Mouse (Mus musculus): ENCODE measurements around the gene Phospho2. TPM values are rescaled to one million over a fixed set of nuclear protein-coding genes. Genes with fewer than 3 reads are reported as not detected.

Phospho2 gene
- polyA plus RNA-seq, 1 experiment from 2014 or later: 20.3 TPM

DNA sequence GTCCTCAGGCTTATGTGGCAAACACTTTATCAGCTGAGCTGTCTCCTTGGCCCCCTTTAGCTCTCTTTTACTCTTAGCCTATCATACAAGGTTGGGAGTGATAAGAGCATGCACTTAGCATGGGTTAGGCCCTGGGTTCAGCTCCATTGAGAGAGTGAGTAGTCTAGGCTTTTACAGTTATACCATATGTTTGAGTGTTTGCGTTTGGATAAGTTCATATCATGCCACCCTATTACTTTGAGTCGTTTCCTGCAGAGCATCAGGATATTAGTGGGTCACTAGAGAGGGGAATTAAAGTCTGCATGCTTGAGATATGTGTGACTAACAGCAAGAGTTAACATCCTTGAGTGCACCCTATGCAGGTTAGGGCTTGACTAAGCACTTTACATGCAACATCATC is 40.3 kb downstream of the Phospho2 start:
- WGBS: 70% methylated on average over 2 of the region's 2 CpGs
- H3K4me3 ChIP-seq (ENCODE audit: low read depth, low read length): no peak overlapping the region
- ATAC-seq: no peak
- no peaks in the 10 kb centered on the region for H3K4me1 ChIP-seq (ENCODE audit: insufficient read depth, low read depth, low read length)
- H3K27me3 ChIP-seq (replicated peaks; ENCODE audit: insufficient read depth, low read length): no peaks in the 10 kb centered on the region
- no peak overlapping the region for H3K9ac ChIP-seq (replicated peaks; ENCODE audit: low read depth)
- no peaks in the 10 kb centered on the region for H3K36me3 ChIP-seq (ENCODE audit: insufficient read depth, low read length)
- no peak for TF ChIP-seq EP300 (IDR thresholded peaks at IDR 0.05)
- no peak for TF ChIP-seq CTCF (IDR thresholded peaks at IDR 0.05)
- H3K27ac ChIP-seq (ENCODE audit: low read length): no peak overlapping the region
- no peaks in the 10 kb centered on the region for H3K9me3 ChIP-seq (ENCODE audit: low read length)
- no peak overlapping the region for H3K4me2 ChIP-seq (replicated peaks; ENCODE audit: low read depth, low read length)
- DNase-seq (ENCODE audit: low spot score): no peak

DNA sequence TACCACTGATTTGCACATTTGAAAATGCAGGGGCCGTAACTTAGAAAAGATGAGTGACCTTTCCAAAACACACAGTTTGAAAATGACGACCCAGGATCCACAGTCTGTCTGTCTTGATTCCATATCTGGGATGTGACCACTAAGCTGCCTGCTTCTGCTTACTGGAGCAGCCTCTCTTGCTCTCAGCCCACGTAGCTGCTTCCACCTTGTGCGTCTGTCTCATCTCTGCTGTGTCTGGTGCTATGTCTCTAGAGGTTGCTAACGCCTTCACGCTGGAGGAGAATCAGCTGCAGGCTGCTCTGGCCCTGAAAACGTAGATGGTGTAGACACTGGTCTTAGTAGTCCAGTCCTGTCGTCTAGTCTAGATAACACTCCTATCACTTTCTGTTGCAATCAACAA is 40.7 kb downstream of the Phospho2 start:
- Histone ChIP-seq H3K4me3 (ENCODE audit: low read depth, low read length) (no peak overlapping the region), H3K9me3 (ENCODE audit: low read length) (no peaks in the 10 kb centered on the region), H3K4me2 (replicated peaks; ENCODE audit: low read depth, low read length) (no peak overlapping the region), H3K27me3 (replicated peaks; ENCODE audit: insufficient read depth, low read length) (no peaks in the 10 kb centered on the region), H3K4me1 (ENCODE audit: insufficient read depth, low read depth, low read length) (no peaks in the 10 kb centered on the region), H3K36me3 (ENCODE audit: insufficient read depth, low read length) (no peaks in the 10 kb centered on the region), H3K9ac (replicated peaks; ENCODE audit: low read depth) (no peak overlapping the region), H3K27ac (ENCODE audit: low read length) (no peak overlapping the region)
- ATAC-seq (no peak), DNase-seq (ENCODE audit: low spot score) (no peak)
- 86% methylated on average over 8 of the region's 8 CpGs for WGBS
- TF ChIP-seq EP300 (IDR thresholded peaks at IDR 0.05) (no peak), CTCF (IDR thresholded peaks at IDR 0.05) (no peak)

DNA sequence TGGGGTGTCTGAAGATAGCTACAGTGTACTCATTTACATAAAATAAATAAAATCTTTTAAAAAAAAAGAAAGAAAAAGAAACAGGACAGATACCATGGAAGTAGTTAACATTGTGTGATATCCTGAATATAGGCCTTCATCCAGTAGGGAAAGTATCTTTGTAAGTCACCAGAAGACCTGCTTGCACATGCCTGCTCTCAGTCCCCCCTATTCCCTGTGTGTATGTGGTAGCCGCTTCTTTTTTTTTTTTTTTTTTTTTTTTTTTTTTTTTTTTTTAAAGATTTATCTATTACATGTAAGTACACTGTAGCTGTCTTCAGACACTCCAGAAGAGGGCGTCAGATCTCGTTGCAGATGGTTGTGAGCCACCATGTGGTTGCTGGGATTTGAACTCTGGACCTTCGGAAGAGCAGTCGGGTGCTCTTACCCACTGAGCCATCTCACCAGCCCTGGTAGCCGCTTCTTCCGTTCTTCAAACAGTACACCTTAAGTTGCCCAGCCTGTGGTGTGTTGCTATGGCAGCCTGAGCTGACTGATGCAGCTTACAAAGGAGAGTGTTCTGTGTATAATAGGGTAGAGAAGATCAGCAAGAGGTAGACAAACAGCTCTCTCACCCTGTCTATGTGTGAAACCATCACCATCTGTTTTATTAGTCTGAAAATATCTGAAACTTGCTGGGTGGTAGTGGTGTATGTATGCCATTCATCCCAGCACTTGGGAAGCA is 48.0 kb downstream of the Phospho2 start:
- Histone ChIP-seq H3K27ac (ENCODE audit: low read length) (no peak overlapping the region), H3K9me3 (ENCODE audit: low read length) (no peaks in the 10 kb centered on the region), H3K9ac (replicated peaks; ENCODE audit: low read depth) (no peak overlapping the region), H3K4me2 (replicated peaks; ENCODE audit: low read depth, low read length) (no peak overlapping the region), H3K27me3 (replicated peaks; ENCODE audit: insufficient read depth, low read length) (no peaks in the 10 kb centered on the region), H3K4me3 (ENCODE audit: low read depth, low read length) (no peak overlapping the region), H3K36me3 (ENCODE audit: insufficient read depth, low read length) (no peaks in the 10 kb centered on the region), H3K4me1 (ENCODE audit: insufficient read depth, low read depth, low read length) (no peaks in the 10 kb centered on the region)
- TF ChIP-seq EP300 (IDR thresholded peaks at IDR 0.05) (no peak), CTCF (IDR thresholded peaks at IDR 0.05) (no peak)
- DNase-seq (ENCODE audit: low spot score) (no peak), ATAC-seq (no peak)
- WGBS: 68% methylated on average over 7 of the region's 7 CpGs

DNA sequence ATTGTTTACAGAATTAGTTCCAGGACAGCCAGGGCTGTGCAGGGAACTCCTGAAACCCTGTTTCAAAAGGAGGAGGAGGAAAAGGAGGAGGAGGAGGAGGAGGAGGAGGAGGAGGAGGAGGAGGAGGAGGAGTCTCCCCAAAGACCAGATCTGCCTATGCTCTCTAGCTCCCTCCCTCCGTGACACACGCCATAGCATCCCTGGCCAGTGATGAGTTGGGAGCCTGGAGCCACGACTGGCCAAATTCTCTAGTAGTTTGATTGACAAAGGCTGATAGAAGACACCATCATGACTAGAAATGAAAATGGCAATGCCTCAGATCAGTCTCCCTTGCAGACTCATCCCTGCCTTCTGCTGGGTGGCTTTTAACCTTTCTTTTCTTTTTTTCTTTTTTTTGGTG is 48.6 kb downstream of the Phospho2 start:
- no peaks in the 10 kb centered on the region for H3K4me1 ChIP-seq (ENCODE audit: insufficient read depth, low read depth, low read length)
- WGBS: 45% methylated on average over 3 of the region's 3 CpGs
- H3K9ac ChIP-seq (replicated peaks; ENCODE audit: low read depth): no peak overlapping the region
- H3K9me3 ChIP-seq (ENCODE audit: low read length): no peaks in the 10 kb centered on the region
- no peak overlapping the region for H3K4me2 ChIP-seq (replicated peaks; ENCODE audit: low read depth, low read length)
- TF ChIP-seq EP300 (IDR thresholded peaks at IDR 0.05) (no peak), CTCF (IDR thresholded peaks at IDR 0.05) (no peak; the same call in 1 of the 2 replicates)
- no peak overlapping the region for H3K4me3 ChIP-seq (ENCODE audit: low read depth, low read length)
- no peaks in the 10 kb centered on the region for H3K36me3 ChIP-seq (ENCODE audit: insufficient read depth, low read length)
- no peaks in the 10 kb centered on the region for H3K27me3 ChIP-seq (replicated peaks; ENCODE audit: insufficient read depth, low read length)
- no peak overlapping the region for H3K27ac ChIP-seq (ENCODE audit: low read length)
- ATAC-seq: no peak
- DNase-seq (ENCODE audit: low spot score): no peak

DNA sequence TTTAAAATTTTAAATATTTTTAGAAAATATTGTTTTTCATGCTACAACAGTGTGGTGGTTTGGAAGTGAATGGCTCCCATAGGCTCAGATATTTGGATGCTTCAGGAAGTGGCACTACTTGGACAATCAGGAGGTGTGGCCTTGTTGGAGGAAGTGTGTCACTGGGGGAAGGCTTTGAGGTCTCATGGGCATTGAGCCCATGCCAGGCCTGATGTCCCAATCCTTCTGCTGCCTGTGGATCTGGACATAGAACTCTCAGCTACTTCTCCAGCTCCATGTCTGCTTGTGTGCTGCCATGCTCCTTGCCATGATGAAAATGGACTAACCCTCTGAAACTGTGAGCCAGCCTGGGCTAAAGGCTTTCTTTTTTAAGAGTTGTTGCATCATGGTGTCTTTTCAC is 49.3 kb downstream of the Phospho2 start:
- Histone ChIP-seq H3K36me3 (ENCODE audit: insufficient read depth, low read length) (no peaks in the 10 kb centered on the region), H3K4me3 (ENCODE audit: low read depth, low read length) (no peak overlapping the region), H3K9me3 (ENCODE audit: low read length) (no peaks in the 10 kb centered on the region), H3K4me2 (replicated peaks; ENCODE audit: low read depth, low read length) (no peak overlapping the region), H3K4me1 (ENCODE audit: insufficient read depth, low read depth, low read length) (no peaks in the 10 kb centered on the region), H3K27me3 (replicated peaks; ENCODE audit: insufficient read depth, low read length) (no peaks in the 10 kb centered on the region), H3K9ac (replicated peaks; ENCODE audit: low read depth) (no peak overlapping the region), H3K27ac (ENCODE audit: low read length) (no peak overlapping the region)
- no peak for ATAC-seq
- no peak for TF ChIP-seq EP300 (IDR thresholded peaks at IDR 0.05)
- TF ChIP-seq CTCF (IDR thresholded peaks at IDR 0.05): no peak
- peak; percentile 15 for DNase-seq (ENCODE audit: low spot score)

DNA sequence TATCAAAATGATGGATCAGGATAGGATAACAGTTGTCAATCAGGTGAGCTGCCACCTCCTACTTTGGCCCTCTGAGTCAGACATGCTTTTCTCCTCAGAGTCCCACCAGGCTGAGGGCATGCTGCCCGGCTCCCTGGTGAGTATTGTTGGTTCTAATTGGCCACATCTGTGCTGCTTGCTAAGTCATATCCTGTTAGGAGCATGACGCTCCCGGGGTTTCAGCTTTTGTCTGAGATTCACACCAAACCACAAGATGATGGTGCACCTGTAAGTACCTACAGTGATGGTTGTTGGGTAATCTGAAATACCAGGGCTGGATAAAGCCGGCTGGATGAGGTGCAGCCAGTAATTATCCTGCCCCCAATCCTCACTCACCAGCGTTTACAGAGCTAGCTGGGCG is 50.8 kb downstream of the Phospho2 start:
- ATAC-seq (no peak), DNase-seq (ENCODE audit: low spot score) (no peak)
- no peaks in the 10 kb centered on the region for H3K27me3 ChIP-seq (replicated peaks; ENCODE audit: insufficient read depth, low read length)
- H3K4me2 ChIP-seq (replicated peaks; ENCODE audit: low read depth, low read length): no peak overlapping the region
- H3K4me3 ChIP-seq (ENCODE audit: low read depth, low read length): no peak overlapping the region
- no peaks in the 10 kb centered on the region for H3K9me3 ChIP-seq (ENCODE audit: low read length)
- no peak overlapping the region for H3K27ac ChIP-seq (ENCODE audit: low read length)
- no peaks in the 10 kb centered on the region for H3K36me3 ChIP-seq (ENCODE audit: insufficient read depth, low read length)
- TF ChIP-seq CTCF (IDR thresholded peaks at IDR 0.05) (no peak), EP300 (IDR thresholded peaks at IDR 0.05) (no peak)
- WGBS: 34% methylated on average over 6 of the region's 6 CpGs
- H3K4me1 ChIP-seq (ENCODE audit: insufficient read depth, low read depth, low read length): no peaks in the 10 kb centered on the region
- H3K9ac ChIP-seq (replicated peaks; ENCODE audit: low read depth): no peak overlapping the region

DNA sequence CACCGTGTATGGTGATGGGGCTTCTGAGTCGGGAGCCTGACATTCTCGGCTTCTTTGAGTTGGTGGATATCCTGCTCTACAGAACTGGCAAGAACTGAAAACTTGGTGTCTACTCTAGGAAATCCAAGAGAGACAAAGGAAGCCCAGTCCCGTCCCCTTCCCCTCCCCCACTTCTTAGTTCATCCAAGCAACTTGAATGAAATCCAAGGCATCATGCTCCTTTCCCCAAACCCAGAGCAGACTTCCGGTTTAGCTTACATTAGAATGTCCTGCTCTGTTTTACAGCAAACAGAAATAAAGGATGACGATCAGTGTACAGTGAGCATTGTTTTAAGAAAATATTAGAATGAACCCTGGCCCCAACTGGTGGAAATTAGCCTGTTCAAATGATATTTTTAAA is 59.8 kb downstream of the Phospho2 start:
- 0 out of 2 replicates have a peak, but pooled peaks have one; percentile 17 for TF ChIP-seq EP300 (IDR thresholded peaks at IDR 0.05)
- no peak for TF ChIP-seq CTCF (IDR thresholded peaks at IDR 0.05)
- Histone ChIP-seq H3K4me1 (ENCODE audit: insufficient read depth, low read depth, low read length) (no peaks in the 10 kb centered on the region), H3K36me3 (ENCODE audit: insufficient read depth, low read length) (no peaks in the 10 kb centered on the region), H3K9ac (replicated peaks; ENCODE audit: low read depth) (no peak overlapping the region), H3K4me3 (ENCODE audit: low read depth, low read length) (no peak overlapping the region), H3K9me3 (ENCODE audit: low read length) (no peaks in the 10 kb centered on the region), H3K27me3 (replicated peaks; ENCODE audit: insufficient read depth, low read length) (no peaks in the 10 kb centered on the region), H3K4me2 (replicated peaks; ENCODE audit: low read depth, low read length) (no peak overlapping the region), H3K27ac (ENCODE audit: low read length) (peak overlapping the region; percentile 60)
- DNase-seq (ENCODE audit: low spot score) (peak; percentile 54), ATAC-seq (peak; percentile 69)
- WGBS: 44% methylated on average over 6 of the region's 6 CpGs

Other genes starting within 250 kb of the Phospho2 start
- gene Lrp2, start 203.6 kb upstream of the Phospho2 start, polyA plus RNA-seq (2015; fragmentation: Nextera tagmentation; extraction: Ambion mirVana): 1.1 and 2.4 TPM in 2 replicates
- gene Bbs5, start 142.5 kb upstream of the Phospho2 start, polyA plus RNA-seq (2015; fragmentation: Nextera tagmentation; extraction: Ambion mirVana): 13.4 and 13.9 TPM in 2 replicates
- gene Klhl41, start 119.5 kb upstream of the Phospho2 start, polyA plus RNA-seq (2015; fragmentation: Nextera tagmentation; extraction: Ambion mirVana): 0.45 and 0.83 TPM in 2 replicates
- 5.4 and 6.2 TPM in 2 replicates for gene Fastkd1, start 76.1 kb upstream of the Phospho2 start, polyA plus RNA-seq (2015; fragmentation: Nextera tagmentation; extraction: Ambion mirVana)
- gene Ppig, start 67.1 kb upstream of the Phospho2 start, polyA plus RNA-seq (2015; fragmentation: Nextera tagmentation; extraction: Ambion mirVana): 95.1 and 96.5 TPM in 2 replicates
- 2.3 and 2.5 TPM in 2 replicates for gene Ccdc173, start within 50 bp of the Phospho2 start, polyA plus RNA-seq (2015; fragmentation: Nextera tagmentation; extraction: Ambion mirVana)
- gene Klhl23, start 32.3 kb downstream of the Phospho2 start, polyA plus RNA-seq (2015; fragmentation: Nextera tagmentation; extraction: Ambion mirVana): 29.6 and 30.3 TPM in 2 replicates
- gene Ssb, start 71.9 kb downstream of the Phospho2 start, polyA plus RNA-seq (2015; fragmentation: Nextera tagmentation; extraction: Ambion mirVana): 185 and 187 TPM in 2 replicates
- 24.1 and 25.6 TPM in 2 replicates for gene Mettl5, start 96.0 kb downstream of the Phospho2 start, polyA plus RNA-seq (2015; fragmentation: Nextera tagmentation; extraction: Ambion mirVana)
- gene Ubr3, start 107.6 kb downstream of the Phospho2 start, polyA plus RNA-seq (2015; fragmentation: Nextera tagmentation; extraction: Ambion mirVana): 9.9 and 10.4 TPM in 2 replicates
- gene Myo3b, start 249.5 kb downstream of the Phospho2 start, polyA plus RNA-seq (2015; fragmentation: Nextera tagmentation; extraction: Ambion mirVana): 0.25 and 0.36 TPM in 2 replicates